Mouse (Mus musculus): Measurements from ENCODE around the gene Upk3bl. TPM values are rescaled to one million over a fixed set of nuclear protein-coding genes. Genes with fewer than 3 reads are reported as not detected.

The Upk3bl gene
- polyA plus RNA-seq, 1 experiment: not detected

- TF ChIP-seq GATA1 (IDR thresholded peaks at IDR 0.05; ENCODE audit: low read length): no peak
These were observed 15.8 kb upstream of the Upk3bl start, which contains the start of gene Upk3b for GRCm38 (mm10) chr5:136038258-136039214. Gene Upk3b (plus strand): TSS chr5:136038496.

GRCm38 (mm10) chr5:136040210-136040609, 14.1 kb upstream of the Upk3bl start:
- no peak for TF ChIP-seq GATA1 (IDR thresholded peaks at IDR 0.05; ENCODE audit: low read length)

- TF ChIP-seq GATA1 (IDR thresholded peaks at IDR 0.05; ENCODE audit: low read length): no peak
These were observed 13.0 kb upstream of the Upk3bl start for GRCm38 (mm10) chr5:136041260-136041659.

GRCm38 (mm10) chr5:136041666-136042065, 12.6 kb upstream of the Upk3bl start:
- TF ChIP-seq GATA1 (IDR thresholded peaks at IDR 0.05; ENCODE audit: low read length): no peak

- no peak for TF ChIP-seq GATA1 (IDR thresholded peaks at IDR 0.05; ENCODE audit: low read length)
These were observed 9.4 kb upstream of the Upk3bl start for GRCm38 (mm10) chr5:136044865-136045264.

- TF ChIP-seq GATA1 (IDR thresholded peaks at IDR 0.05; ENCODE audit: low read length): no peak
These were observed 8.9 kb upstream of the Upk3bl start for GRCm38 (mm10) chr5:136045408-136045807.

GRCm38 (mm10) chr5:136045987-136046386, 8.3 kb upstream of the Upk3bl start:
- no peak for TF ChIP-seq GATA1 (IDR thresholded peaks at IDR 0.05; ENCODE audit: low read length)

GRCm38 (mm10) chr5:136049926-136050325, 4.4 kb upstream of the Upk3bl start:
- TF ChIP-seq GATA1 (IDR thresholded peaks at IDR 0.05; ENCODE audit: low read length): no peak

GRCm38 (mm10) chr5:136051231-136052085, 2.8 kb upstream of the Upk3bl start:
- TF ChIP-seq GATA1 (IDR thresholded peaks at IDR 0.05; ENCODE audit: low read length): no peak

- no peak for TF ChIP-seq GATA1 (IDR thresholded peaks at IDR 0.05; ENCODE audit: low read length)
These were observed 1.2 kb upstream of the Upk3bl start for GRCm38 (mm10) chr5:136052861-136053655.

- no peak for TF ChIP-seq GATA1 (IDR thresholded peaks at IDR 0.05; ENCODE audit: low read length)
These were observed 1.8 kb downstream of the Upk3bl start for GRCm38 (mm10) chr5:136056062-136056461.

- TF ChIP-seq GATA1 (IDR thresholded peaks at IDR 0.05; ENCODE audit: low read length): no peak
These were observed 2.8 kb downstream of the Upk3bl start for GRCm38 (mm10) chr5:136057085-136057484.

GRCm38 (mm10) chr5:136061567-136061966, 7.3 kb downstream of the Upk3bl start:
- no peak for TF ChIP-seq GATA1 (IDR thresholded peaks at IDR 0.05; ENCODE audit: low read length)

GRCm38 (mm10) chr5:136063920-136064319, 9.6 kb downstream of the Upk3bl start:
- no peak for TF ChIP-seq GATA1 (IDR thresholded peaks at IDR 0.05; ENCODE audit: low read length)

- no peak for TF ChIP-seq GATA1 (IDR thresholded peaks at IDR 0.05; ENCODE audit: low read length)
These were observed 15.1 kb downstream of the Upk3bl start for GRCm38 (mm10) chr5:136069411-136069810.

Data from G1E-ER4 (cell line).